Mouse (Mus musculus): ENCODE data around the gene Amdhd2.

The Amdhd2 gene

DNA sequence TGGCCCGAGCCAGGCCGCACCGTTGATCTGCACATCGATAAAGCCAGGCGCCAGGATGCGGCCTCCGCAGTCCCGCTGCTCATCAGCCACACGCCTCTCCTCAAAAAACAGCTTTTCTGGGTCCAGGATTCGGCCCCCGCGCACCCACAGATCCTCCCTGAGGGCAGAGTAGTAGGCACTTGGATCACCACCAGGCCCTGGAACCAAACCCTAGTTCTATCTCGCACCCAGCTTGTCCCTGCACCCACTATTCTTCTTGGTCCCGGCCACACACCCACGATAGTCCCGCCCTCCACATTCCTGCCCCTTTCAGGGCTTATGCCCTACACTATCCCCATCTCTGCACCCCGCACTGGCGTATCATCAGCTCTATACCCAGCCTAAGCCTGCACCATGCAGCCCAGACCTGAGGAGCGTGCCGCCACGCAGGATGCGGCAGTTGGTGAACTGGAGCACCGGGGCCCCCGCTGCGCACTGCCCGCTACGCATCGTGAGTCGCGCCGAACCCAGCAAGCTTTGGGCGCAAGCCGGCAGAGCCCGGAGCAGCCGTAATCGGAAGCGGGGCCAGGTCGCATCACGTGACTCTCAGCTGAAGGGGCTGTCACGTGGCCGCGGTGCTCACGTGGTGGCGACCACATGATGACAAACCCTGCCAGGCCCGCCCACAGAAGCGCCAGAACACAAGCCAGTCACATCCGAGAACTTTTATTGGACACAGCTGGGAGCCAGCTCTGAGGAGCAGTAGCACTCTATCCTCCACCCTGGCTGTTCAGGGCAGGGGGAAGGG lies at the start of gene Amdhd2:
TSS of gene Amdhd2 (minus strand) at position 591 of the 787 bp plus-strand sequence.
- DNase-seq (ENCODE audit: low spot score in 2 of 2): peak; percentile 89 to 92

- peak in 1 of 2 experiments; percentile 31 for DNase-seq (ENCODE audit: low spot score in 2 of 2)
Observed at GRCm38 (mm10) chr17:24213186-24213585, 49.6 kb upstream of the Amdhd2 start.

DNA sequence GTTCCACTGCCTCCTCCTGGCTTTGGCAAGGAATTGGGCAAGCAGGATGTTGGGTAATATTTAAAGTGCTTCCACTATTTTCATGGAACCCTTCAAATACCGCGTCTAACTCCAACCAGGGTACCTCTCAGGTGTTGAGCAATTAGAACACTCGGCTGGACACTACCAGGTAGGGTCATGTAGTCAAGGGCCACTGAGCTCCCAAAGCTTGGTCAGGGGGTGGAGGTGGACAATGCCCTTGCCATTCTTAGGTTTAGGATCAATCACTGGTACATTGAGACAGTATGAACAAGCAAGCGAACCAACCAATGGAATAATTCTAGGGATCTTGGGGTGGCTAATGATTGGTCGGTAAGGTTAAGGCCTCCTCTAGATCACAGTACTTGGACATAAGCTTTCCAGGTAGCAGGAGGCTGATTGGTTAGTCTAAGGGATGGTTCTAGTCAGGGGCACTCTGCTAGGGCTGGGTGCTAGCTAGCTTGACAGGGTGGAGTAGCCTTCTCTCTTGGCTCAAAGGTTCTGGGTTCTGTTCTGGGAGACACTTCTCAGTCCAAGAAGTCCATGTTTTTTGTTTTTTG lies 49.0 kb upstream of the Amdhd2 start:
- DNase-seq (ENCODE audit: low spot score in 2 of 2): no peak

DNA sequence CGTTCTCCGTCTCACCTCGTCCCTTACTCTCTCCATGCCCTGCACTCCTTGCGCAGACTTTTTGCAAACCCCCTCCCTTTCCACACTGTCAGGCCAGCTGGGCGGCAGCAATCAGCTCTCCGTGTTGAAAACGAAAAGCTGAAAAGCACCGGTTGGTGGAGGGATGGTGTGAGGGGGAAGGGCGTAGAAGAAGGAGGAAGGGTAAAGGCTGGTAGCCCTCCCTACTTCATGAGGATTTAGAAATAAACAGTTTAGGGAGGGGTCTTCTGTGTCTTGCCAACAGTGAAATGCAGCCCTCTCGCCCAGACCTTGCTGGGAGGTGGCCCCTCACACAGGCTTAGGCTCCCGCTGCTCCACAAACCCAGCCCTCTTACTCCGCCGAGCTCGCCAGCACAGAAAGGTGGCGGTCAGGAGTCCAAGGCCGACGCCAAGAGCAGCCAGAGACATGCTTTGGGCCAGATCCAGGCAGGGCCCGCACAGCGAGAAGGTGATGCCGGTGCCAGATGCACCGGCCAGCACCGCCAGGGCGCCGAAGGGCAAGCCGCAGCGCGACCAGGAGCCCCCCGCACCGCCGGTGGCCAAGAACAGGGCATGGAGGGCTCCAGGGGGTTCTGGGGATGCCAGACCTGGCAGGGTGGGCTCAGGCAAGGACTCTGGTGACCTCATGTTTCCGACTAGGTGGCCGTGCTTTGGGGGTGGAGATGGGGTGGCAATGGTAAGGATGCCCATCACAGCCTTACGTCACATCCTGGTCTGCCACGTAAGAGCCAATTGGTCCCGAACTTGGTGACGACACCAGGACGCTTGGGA lies 48.3 kb upstream of the Amdhd2 start:
- DNase-seq (ENCODE audit: low spot score in 2 of 2): no peak

GRCm38 (mm10) chr17:24210591-24210990 lies 47.0 kb upstream of the Amdhd2 start:
- DNase-seq (ENCODE audit: low spot score in 2 of 2): no peak

- no peak for DNase-seq (ENCODE audit: low spot score in 2 of 2)
Observed at GRCm38 (mm10) chr17:24209916-24210240, 46.3 kb upstream of the Amdhd2 start.

GRCm38 (mm10) chr17:24209043-24209915 lies 45.7 kb upstream of the Amdhd2 start, which contains the start of gene Ntn3:
TSS of gene Ntn3 (minus strand) at chr17:24209531.
- DNase-seq (ENCODE audit: low spot score in 2 of 2): peak; percentile 34 to 45

GRCm38 (mm10) chr17:24208641-24209042 lies 45.1 kb upstream of the Amdhd2 start:
- no peak for DNase-seq (ENCODE audit: low spot score in 2 of 2)

DNA sequence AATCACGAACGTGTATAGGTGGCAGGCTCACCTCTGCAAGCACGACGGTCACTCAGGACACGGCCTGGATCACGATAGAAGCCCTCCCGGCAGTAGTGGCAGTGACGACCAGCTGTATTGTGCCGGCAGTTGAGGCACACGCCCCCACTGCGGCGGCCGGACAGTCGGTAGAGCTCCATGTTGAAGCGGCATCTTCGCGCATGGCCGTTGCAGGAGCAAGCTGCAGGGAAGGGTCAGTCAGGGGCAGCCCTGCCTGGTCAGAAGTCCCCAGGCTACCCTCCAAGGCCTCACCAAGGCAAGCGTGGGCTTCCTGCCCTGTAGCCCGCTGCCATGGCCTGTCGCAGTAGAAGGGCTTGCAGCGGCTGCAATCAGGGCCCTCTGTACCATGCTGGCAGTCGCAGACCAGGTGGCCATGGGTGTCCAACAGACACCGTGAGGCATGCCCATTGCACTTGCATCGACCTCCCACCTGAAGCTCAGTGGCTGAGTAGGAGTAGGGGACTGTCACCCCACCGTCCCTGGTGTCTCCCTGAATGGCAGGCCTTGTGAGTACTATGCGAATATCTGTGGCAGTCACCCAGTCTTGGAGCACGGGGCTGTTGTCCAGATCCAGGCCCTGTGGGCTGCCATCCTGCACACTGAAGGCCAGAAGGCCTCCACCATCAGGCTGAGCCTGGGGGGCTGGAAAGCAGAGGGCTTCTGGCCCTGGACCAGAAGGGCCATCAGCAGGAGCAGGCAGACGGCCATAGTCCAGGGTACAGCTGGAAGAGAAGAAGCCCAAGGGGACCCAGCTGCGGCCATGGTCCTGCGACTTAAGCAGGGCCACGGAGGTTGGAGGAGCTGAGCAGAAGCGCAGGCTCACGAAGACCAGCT lies 44.4 kb upstream of the Amdhd2 start:
- no peak for DNase-seq (ENCODE audit: low spot score in 2 of 2)

- DNase-seq (ENCODE audit: low spot score in 2 of 2): peak; percentile 29 to 41
Observed at GRCm38 (mm10) chr17:24206451-24207351, 43.1 kb upstream of the Amdhd2 start.

- DNase-seq (ENCODE audit: low spot score in 2 of 2): no peak
Observed at GRCm38 (mm10) chr17:24205908-24206361, 42.4 kb upstream of the Amdhd2 start.

DNA sequence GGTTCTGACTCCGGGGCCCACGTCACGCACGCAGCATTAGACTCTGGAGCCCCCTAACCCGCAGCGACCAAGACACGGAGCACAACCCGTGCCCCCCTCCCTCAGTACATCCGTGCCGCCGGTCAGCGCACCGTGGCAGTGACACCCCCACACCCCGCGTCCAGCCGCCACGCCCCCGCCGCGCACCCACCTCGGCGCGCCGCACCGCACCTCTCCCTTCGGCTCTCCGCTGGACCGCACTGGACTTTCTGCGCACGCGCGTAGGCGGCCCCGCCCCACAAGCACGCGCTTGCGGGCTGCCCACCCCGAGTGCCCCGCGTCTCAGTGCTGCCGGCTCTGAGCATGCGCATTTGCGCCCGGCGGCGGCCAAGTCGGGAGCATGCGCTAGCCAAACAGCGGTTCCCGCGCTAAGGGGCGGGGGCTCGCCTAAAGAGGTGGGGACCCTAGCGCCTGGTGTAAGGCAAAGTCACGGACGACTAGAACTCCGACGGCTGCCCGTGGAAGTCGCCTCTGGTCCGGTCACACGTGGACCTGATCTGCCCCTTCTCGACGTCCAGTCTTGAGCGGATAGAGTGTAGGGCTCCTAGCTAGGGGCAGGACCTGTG lies 41.8 kb upstream of the Amdhd2 start, which contains the start of gene Tbc1d24:
TSS of gene Tbc1d24 (minus strand) at position 279 of the 605 bp plus-strand sequence.
- peak; percentile 83 to 84 for DNase-seq (ENCODE audit: low spot score in 2 of 2)

DNA sequence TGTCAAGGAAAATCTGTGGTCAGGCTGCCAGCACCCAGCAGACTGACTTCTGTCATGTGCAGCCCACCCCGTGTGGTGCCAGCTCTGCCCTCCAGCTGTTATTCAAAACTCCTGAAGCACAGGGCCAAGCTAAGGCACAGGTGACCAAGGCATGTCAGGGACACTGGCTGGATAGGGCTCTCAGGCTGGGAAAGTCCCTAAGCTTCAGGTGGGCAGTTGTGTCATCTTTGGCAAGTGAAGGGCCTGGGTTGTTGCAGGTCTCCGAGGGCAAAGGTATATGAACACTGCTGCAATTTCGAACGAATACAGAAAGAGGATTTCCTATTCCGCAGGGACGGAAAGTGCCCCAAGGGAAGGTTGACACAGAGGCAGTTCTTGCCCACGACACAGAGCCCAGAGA lies 41.3 kb upstream of the Amdhd2 start:
- no peak for DNase-seq (ENCODE audit: low spot score in 2 of 2)

DNA sequence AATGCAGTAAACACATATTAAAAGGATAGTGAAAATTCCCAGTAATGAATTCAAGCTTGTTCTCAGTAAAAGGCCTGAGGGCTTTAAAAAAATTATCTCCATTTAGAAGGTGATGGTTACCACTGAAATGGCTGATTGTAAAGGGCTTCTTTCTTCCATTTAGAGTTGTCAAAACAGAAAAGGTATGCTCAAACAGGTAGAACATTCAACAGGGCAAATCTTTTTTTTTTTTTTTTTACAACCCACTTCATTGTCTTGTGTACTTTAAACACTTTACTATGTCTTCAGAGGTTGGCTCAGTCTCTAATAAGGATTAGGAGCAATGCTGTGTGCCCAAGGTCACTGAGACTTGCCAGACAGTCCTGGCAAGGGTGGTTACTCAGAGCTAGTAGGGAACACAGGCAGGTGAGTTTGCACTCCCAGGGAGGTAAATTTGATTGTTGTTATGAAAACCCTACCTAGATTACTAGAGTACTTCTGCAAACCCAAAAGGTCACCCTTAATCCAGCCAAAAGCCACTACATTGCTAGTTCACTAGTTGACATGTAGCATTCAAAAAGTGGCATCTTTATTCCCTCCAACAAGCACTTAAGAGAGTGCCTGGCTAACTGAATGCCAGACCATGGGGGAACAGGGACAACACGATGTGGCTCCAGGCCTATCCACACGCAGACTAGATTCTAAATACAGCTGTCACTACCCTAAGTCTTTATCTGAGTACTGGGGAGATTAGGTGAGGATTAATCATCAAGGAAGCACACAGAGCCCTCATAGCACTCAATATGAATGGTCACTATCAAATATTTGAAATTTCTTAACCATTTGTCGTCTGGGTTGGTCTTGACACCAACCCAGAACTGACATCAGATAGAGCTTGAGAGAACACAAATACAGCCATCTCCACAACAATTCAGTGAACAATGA lies 40.3 kb upstream of the Amdhd2 start:
- no peak for DNase-seq (ENCODE audit: low spot score in 2 of 2)

GRCm38 (mm10) chr17:24203068-24203467 lies 39.5 kb upstream of the Amdhd2 start:
- DNase-seq (ENCODE audit: low spot score in 2 of 2): no peak

DNA sequence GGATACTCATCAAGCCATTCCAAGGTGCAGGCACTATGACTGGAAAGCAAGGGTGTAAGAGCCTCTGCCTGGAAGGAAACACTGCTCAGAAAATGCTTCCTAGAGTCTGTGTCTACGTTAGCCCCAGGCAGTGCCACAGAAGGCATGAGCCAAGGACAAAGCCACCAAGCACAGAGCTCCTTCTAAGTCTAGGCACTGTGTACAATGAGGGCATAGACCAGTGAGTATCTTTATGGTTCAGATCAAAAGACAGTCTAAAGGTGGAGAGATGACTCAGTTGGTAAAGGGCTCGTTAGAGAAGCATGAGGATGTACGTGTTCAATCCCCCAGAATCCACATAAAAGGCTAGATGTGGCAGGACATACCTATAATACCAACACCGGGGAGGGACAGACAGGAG lies 37.5 kb upstream of the Amdhd2 start:
- DNase-seq (ENCODE audit: low spot score in 2 of 2): no peak

DNA sequence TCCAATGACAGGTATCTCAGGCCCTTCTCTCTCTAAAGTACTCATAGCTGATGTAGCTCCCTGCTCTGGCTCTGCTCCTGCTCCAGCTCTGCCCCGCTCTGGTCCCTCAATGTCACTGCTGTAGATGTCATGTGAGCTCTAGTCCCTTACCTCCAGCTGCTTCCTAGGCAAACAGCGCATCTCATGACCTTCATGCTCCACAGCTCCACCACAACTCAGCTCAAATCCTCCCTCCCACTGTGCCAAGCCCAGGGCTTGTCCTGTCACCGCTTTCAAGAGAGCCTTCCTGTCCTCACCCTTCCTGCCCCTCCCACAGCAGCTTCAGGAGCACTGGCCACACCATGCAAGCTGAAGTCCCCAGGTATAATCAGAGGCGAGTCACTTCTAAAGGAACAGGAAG lies 36.2 kb upstream of the Amdhd2 start:
- DNase-seq (ENCODE audit: low spot score in 2 of 2): no peak

DNA sequence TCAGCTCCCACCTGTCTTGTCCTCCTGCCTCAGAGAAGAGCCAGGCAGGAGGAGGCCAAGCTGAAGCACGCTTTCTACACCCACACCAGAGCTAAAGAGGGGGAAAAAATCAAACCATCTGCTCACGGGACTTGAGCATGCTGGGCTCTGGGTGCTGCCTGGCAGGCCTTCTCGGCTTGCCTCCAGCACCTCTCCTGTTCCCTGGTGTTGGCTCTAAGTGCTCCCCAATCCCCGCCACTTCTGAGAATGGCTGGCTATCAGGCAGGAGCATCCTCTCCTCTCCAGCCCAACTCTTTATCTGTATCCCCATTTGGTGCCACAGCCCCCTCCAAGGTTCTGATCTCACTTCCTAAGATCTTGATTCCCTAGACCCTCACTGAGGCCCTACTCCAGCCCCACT lies 35.7 kb upstream of the Amdhd2 start:
- DNase-seq (ENCODE audit: low spot score in 2 of 2): no peak
